Mouse (Mus musculus) forebrain, embryonic 13.5 days (tissue): ENCODE data around the gene Fam169b. TPM values are rescaled to one million over a fixed set of nuclear protein-coding genes. Genes with fewer than 3 reads are reported as not detected.

ENCODE experiments used
- ATAC-seq: fragments of 200-750 bp; cut with Nextera tagmentation; 2 replicates; pipeline ENCODE4 v1.8.0; 2017
- H3K27ac ChIP-seq: fragments of 300-500 bp; sonication (generic); 2 replicates; pipeline ENCODE4 v1.5.1; 2015; ENCODE audit warnings: inconsistent platforms, mild to moderate bottlenecking, moderate library complexity
- H3K27me3 ChIP-seq: fragments of 300-500 bp; sonication (generic); 2 replicates; pipeline ENCODE4 v1.6.1; 2015; ENCODE audit warnings: mild to moderate bottlenecking, inconsistent platforms
- H3K36me3 ChIP-seq: fragments of 300-500 bp; sonication (generic); 2 replicates; pipeline ENCODE4 v1.6.1; 2015; ENCODE audit warnings: mild to moderate bottlenecking, inconsistent platforms; ENCODE audit not compliant: poor library complexity, severe bottlenecking
- H3K4me1 ChIP-seq: fragments of 300-500 bp; sonication (generic); 2 replicates; pipeline ENCODE4 v1.6.1; 2015; ENCODE audit warnings: inconsistent platforms
- H3K4me2 ChIP-seq: fragments of 300-500 bp; sonication (generic); 2 replicates; pipeline ENCODE4 v1.6.1; 2015; ENCODE audit warnings: inconsistent platforms, mild to moderate bottlenecking, moderate library complexity
- H3K4me3 ChIP-seq: fragments of 300-500 bp; sonication (generic); 2 replicates; pipeline ENCODE4 v1.5.1; 2015; ENCODE audit warnings: mild to moderate bottlenecking, inconsistent platforms
- H3K9ac ChIP-seq: fragments of 300-500 bp; sonication (generic); 2 replicates; pipeline ENCODE4 v1.6.1; 2015; ENCODE audit warnings: mild to moderate bottlenecking, inconsistent platforms
- H3K9me3 ChIP-seq: fragments of 300-500 bp; sonication (generic); replicated peaks from 2 replicates; pipeline ENCODE4 v1.6.1; 2016; ENCODE audit warnings: inconsistent platforms
- WGBS: fragments of 180-500 bp; shearing (Covaris S2); methylation state at CpG from one replicate; pipeline ENCODE4 v1.1.7; 2015; 5-methylcytosine and 5-hydroxymethylcytosine counted together
- polyA plus RNA-seq: library from polyadenylated mRNA; unstranded; fragments of >200 nt; fragmentation: Nextera tagmentation; extraction: Ambion mirVana; gene quantifications from 2 replicates; pipeline ENCODE4 v1.2.1, GENCODE M21; 2015

Gene Fam169b
- polyA plus RNA-seq, 1 experiment from 2014 or later: not detected

- Histone ChIP-seq H3K27ac (no peak overlapping the region), H3K36me3 (no peaks in the 10 kb centered on the region), H3K9me3 (no peaks in the 10 kb centered on the region), H3K4me2 (no peak overlapping the region), H3K9ac (no peak overlapping the region), H3K4me3 (no peak overlapping the region), H3K4me1 (no peaks in the 10 kb centered on the region), H3K27me3 (no peaks in the 10 kb centered on the region)
- no peak for ATAC-seq
- 51% methylated on average over 4 of the region's 4 CpGs for WGBS
Measured at GRCm38 (mm10) chr7:68245681-68246080, 28.0 kb upstream of the Fam169b start.

- 84% methylated on average over 8 of the region's 8 CpGs for WGBS
Measured at GRCm38 (mm10) chr7:68246249-68246648, 27.4 kb upstream of the Fam169b start.

GRCm38 (mm10) chr7:68250411-68250810, 23.2 kb upstream of the Fam169b start:
- Histone ChIP-seq H3K9ac (no peak overlapping the region), H3K27ac (no peak overlapping the region), H3K9me3 (no peaks in the 10 kb centered on the region), H3K36me3 (no peaks in the 10 kb centered on the region), H3K4me3 (no peak overlapping the region), H3K4me1 (no peaks in the 10 kb centered on the region), H3K27me3 (no peaks in the 10 kb centered on the region), H3K4me2 (no peak overlapping the region)
- ATAC-seq: no peak
- WGBS: 80% methylated on average over 1 of the region's 1 CpGs

More at GRCm38 (mm10) chr7:68246249-68246648, 27.4 kb upstream of the Fam169b start:
- no peak overlapping the region for H3K27ac ChIP-seq
- no peaks in the 10 kb centered on the region for H3K4me1 ChIP-seq
- H3K4me2 ChIP-seq: no peak overlapping the region
- ATAC-seq: no peak
- H3K9ac ChIP-seq: no peak overlapping the region
- no peaks in the 10 kb centered on the region for H3K36me3 ChIP-seq
- no peak overlapping the region for H3K4me3 ChIP-seq
- H3K27me3 ChIP-seq: no peaks in the 10 kb centered on the region
- no peaks in the 10 kb centered on the region for H3K9me3 ChIP-seq

GRCm38 (mm10) chr7:68250902-68251301, 22.7 kb upstream of the Fam169b start:
- 92% methylated on average over 3 of the region's 3 CpGs for WGBS
- no peaks in the 10 kb centered on the region for H3K36me3 ChIP-seq
- no peak for ATAC-seq

GRCm38 (mm10) chr7:68257767-68258166, 15.9 kb upstream of the Fam169b start:
- H3K27ac ChIP-seq: no peak overlapping the region
- no peaks in the 10 kb centered on the region for H3K4me1 ChIP-seq
- no peak overlapping the region for H3K4me2 ChIP-seq
- no peak overlapping the region for H3K4me3 ChIP-seq
- no peak for ATAC-seq
- no peaks in the 10 kb centered on the region for H3K9me3 ChIP-seq
- WGBS: 63% methylated on average over 2 of the region's 2 CpGs
- H3K9ac ChIP-seq: no peak overlapping the region
- no peaks in the 10 kb centered on the region for H3K36me3 ChIP-seq
- no peaks in the 10 kb centered on the region for H3K27me3 ChIP-seq

More at GRCm38 (mm10) chr7:68250902-68251301, 22.7 kb upstream of the Fam169b start:
- Histone ChIP-seq H3K9ac (no peak overlapping the region), H3K9me3 (no peaks in the 10 kb centered on the region), H3K4me2 (no peak overlapping the region), H3K4me1 (no peaks in the 10 kb centered on the region), H3K27ac (no peak overlapping the region), H3K4me3 (no peak overlapping the region), H3K27me3 (no peaks in the 10 kb centered on the region)

DNA sequence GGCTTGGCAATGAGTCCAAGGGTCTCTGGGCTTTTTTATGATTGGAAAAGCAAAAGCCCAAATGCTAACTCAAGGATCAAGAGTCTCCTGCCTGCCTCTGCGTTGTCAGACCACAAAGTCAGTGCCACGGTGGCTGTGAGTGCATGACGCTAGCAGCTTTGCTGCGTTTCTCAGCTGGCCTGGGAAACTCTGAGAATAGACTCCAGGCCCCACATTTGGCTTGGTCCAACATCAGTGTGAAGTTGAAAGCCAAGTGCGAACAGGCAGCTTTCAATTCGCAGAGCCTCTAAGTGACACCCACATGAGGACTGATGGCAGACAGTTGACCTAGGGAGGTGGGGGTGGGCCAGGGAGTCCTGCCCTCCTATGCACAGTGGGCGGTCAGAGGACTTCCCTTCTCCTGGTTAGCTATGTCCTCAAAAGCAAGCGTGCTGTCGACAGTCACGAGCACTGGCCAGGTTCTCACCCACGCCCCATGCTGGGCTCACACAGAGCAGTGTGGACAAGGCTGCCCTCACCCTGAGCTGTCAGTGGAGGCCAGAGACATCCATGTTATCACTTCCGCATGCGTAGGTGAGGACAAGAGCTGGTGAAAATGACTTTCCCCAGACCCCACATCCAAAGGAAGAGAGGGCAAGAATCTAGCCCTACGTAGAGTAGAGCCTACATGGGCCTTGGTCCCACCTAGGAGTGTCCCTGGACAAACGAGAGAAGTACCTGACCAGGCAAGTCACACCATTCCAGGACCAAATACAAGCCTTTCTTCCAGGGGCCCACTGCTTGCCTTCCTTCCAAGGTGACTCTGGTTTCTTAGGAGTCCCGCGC, 15.1 kb upstream of the Fam169b start:
- peaks cover under 1% of the 10 kb centered on the region; the same call in 1 of the 2 replicates for H3K4me1 ChIP-seq
- no peaks in the 10 kb centered on the region for H3K36me3 ChIP-seq
- no peak overlapping the region for H3K9ac ChIP-seq
- H3K4me3 ChIP-seq: no peak overlapping the region
- H3K4me2 ChIP-seq: no peak overlapping the region
- 87% methylated on average over 17 of the region's 17 CpGs for WGBS
- 0 out of 2 replicates have a peak, but pooled peaks cover 4% of the 10 kb centered on the region for H3K27me3 ChIP-seq
- H3K27ac ChIP-seq: no peak overlapping the region
- ATAC-seq: no peak
- no peaks in the 10 kb centered on the region for H3K9me3 ChIP-seq

- Histone ChIP-seq H3K36me3 (no peaks in the 10 kb centered on the region), H3K9ac (no peak overlapping the region), H3K27me3 (peaks cover 11% of the 10 kb centered on the region; the same call in 1 of the 2 replicates), H3K4me3 (no peak overlapping the region), H3K9me3 (no peaks in the 10 kb centered on the region), H3K4me1 (peaks cover 11% of the 10 kb centered on the region), H3K4me2 (no peak overlapping the region), H3K27ac (no peak overlapping the region)
- no peak for ATAC-seq
- WGBS: 83% methylated on average over 6 of the region's 6 CpGs
Measured at GRCm38 (mm10) chr7:68259523-68260081, 14.0 kb upstream of the Fam169b start.

- Histone ChIP-seq H3K27ac (no peak overlapping the region), H3K9ac (no peak overlapping the region), H3K4me1 (peaks cover 16% of the 10 kb centered on the region), H3K4me2 (no peak overlapping the region), H3K9me3 (no peaks in the 10 kb centered on the region), H3K4me3 (no peak overlapping the region), H3K36me3 (no peaks in the 10 kb centered on the region), H3K27me3 (peaks cover 25% of the 10 kb centered on the region)
- no peak for ATAC-seq
- WGBS: 75% methylated on average over 8 of the region's 8 CpGs
Measured at GRCm38 (mm10) chr7:68262612-68263200, 10.9 kb upstream of the Fam169b start.

GRCm38 (mm10) chr7:68263346-68264027, 10.2 kb upstream of the Fam169b start:
- no peak overlapping the region for H3K9ac ChIP-seq
- no peaks in the 10 kb centered on the region for H3K9me3 ChIP-seq
- H3K36me3 ChIP-seq: no peaks in the 10 kb centered on the region
- H3K4me3 ChIP-seq: peak overlapping the region; percentile 31
- peak overlapping the region; percentile 63 for H3K4me2 ChIP-seq
- no peak for ATAC-seq
- H3K27me3 ChIP-seq: peaks cover 25% of the 10 kb centered on the region
- WGBS: 55% methylated on average over 8 of the region's 8 CpGs
- H3K4me1 ChIP-seq: peaks cover 16% of the 10 kb centered on the region
- H3K27ac ChIP-seq: no peak overlapping the region

DNA sequence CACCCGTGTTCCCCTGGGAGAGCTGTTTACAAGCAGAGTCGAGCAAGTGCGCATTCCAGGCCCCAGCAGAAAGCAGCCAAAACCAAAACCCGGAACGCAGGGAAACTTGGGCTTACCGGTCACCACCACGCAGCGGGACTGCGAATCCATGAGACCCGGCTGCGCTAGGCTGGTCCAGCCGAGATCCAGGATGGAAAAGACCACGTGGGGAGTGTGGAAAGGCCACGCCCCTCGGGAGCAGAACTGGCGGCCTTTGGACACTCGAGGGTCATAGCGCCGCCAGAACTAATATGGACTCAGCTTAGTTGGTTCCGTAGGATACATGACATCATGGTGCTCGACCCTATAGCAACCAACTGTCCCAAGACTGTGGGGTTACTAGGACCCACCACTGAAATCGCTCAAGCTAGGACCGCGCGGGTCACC, 9.6 kb upstream of the Fam169b start, which contains the start of gene Pgpep1l:
Gene Pgpep1l (minus strand): TSS at position 206 of the 426 bp plus-strand sequence.
- no peaks in the 10 kb centered on the region for H3K36me3 ChIP-seq
- H3K27me3 ChIP-seq: peaks cover 25% of the 10 kb centered on the region
- H3K27ac ChIP-seq: no peak within 1 kb of the TSS
- peak within 1 kb of the TSS; percentile 63 for H3K4me2 ChIP-seq
- ATAC-seq: peak; percentile 66
- H3K4me1 ChIP-seq: peaks cover 16% of the 10 kb centered on the region
- WGBS: 8% methylated on average over 25 of the region's 25 CpGs
- H3K4me3 ChIP-seq: peak within 1 kb of the TSS; percentile 31
- H3K9ac ChIP-seq: no peak within 1 kb of the TSS
- no peaks in the 10 kb centered on the region for H3K9me3 ChIP-seq

DNA sequence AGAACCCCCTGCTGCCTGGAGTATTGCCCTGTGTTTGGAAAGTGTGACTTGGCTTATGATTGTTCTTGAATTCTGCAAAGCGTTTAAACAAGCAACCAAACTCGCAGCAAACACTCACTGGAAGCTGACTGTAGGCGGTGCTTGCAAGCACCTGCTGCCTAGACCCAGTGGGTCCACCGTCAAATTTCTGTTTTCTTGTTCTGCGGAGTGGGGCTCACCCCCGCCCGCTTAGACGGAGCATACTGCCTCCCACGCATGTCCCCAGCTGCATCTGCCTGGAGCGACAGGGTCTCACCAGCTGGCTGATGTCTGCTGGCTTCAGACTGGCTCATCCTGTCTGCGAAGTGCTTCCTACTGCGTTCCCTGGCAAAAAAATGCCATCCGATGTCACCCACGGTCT, 9.1 kb upstream of the Fam169b start:
- Histone ChIP-seq H3K4me2 (peak overlapping the region; percentile 63), H3K36me3 (no peaks in the 10 kb centered on the region), H3K9me3 (no peaks in the 10 kb centered on the region), H3K4me1 (peaks cover 16% of the 10 kb centered on the region), H3K27me3 (peaks cover 25% of the 10 kb centered on the region), H3K9ac (no peak overlapping the region), H3K4me3 (peak overlapping the region; percentile 31; the same call in 1 of the 2 replicates), H3K27ac (no peak overlapping the region)
- peak; percentile 66 for ATAC-seq
- WGBS: 20% methylated on average over 14 of the region's 14 CpGs

GRCm38 (mm10) chr7:68265391-68265790, 8.2 kb upstream of the Fam169b start:
- no peak overlapping the region for H3K27ac ChIP-seq
- WGBS: 15% methylated on average over 7 of the region's 7 CpGs
- no peak overlapping the region for H3K4me3 ChIP-seq
- no peaks in the 10 kb centered on the region for H3K36me3 ChIP-seq
- H3K4me1 ChIP-seq: peaks cover 16% of the 10 kb centered on the region
- ATAC-seq: no peak
- H3K4me2 ChIP-seq: no peak overlapping the region
- H3K27me3 ChIP-seq: peaks cover 25% of the 10 kb centered on the region
- no peaks in the 10 kb centered on the region for H3K9me3 ChIP-seq
- no peak overlapping the region for H3K9ac ChIP-seq
